11 mouse cellular contexts compared by ENCODE assay signal in the genomic region with DNA sequence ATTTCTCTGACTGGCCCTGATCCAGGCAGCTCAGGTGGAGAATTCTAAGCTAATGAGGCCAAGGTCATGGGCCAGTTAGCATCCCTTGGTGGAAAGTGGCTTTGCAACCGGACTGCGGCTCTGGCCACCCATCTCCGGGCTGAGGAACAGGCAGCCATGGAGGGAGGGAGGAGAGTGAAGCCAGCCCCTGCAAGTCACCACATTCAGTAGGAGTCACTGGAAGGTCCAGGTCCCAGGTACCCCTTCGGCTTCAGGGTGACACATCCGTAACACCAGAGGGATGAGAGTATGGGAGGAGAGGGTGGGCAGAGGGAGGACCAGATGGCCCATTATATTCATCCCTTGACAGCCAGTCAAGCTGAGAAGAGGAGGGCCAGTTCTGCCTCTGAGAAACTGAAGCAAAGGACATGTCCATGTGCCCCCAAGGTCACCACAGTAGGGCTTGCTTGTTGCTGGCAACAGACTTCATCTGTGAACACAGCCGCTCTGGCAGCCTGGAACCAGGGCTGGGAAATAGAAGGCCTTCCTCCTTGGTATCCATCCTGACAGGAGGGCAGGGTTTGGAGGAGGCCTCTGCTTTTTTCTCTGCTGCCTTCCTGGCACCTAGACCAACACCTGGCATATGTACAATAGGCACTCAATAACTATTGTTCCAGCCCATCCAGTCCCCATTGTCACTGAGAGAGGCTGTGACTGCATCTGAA. TPM values are rescaled to one million over a fixed set of nuclear protein-coding genes. Genes with fewer than 3 reads are reported as not detected.
DNase-seq lines count a peak whose midpoint lies in the region; ATAC-seq and TF ChIP-seq lines count a peak whose summit lies in the region.
"Had no signal": no experiment of that assay in that cellular context is flagged by ENCODE, and none has a peak within 500 bp of the region (broad histone marks: within the 10 kb centered on the region; RNA-seq: fewer than 3 reads in every experiment).

No protein-coding gene starts in this region.

- no peaks in the 10 kb centered on the region for H3K9me3 ChIP-seq in ES-Bruce4 (replicated peaks; ENCODE audit: control insufficient read depth, insufficient read depth, low read length, poor library complexity, severe bottlenecking)
- H3K9me3 ChIP-seq in embryonic facial prominence, embryonic 12.5 days: no peaks in the 10 kb centered on the region
- H3K9me3 ChIP-seq in hindbrain, postnatal 0 days (ENCODE audit: low read length): no peaks in the 10 kb centered on the region
- H3K9me3 ChIP-seq in intestine, postnatal 0 days (ENCODE audit: control insufficient read depth): no peaks in the 10 kb centered on the region

- H3K4me2 ChIP-seq in embryonic facial prominence, embryonic 12.5 days (replicated peaks): no peak overlapping the region
- no peak overlapping the region for H3K4me2 ChIP-seq in hindbrain, postnatal 0 days (ENCODE audit: low read depth, low read length)
- H3K4me2 ChIP-seq in intestine, postnatal 0 days (replicated peaks; ENCODE audit: low read depth): no peak overlapping the region
- H3K4me2 ChIP-seq: lung, embryonic 14.5 days had no signal

- no peak for TF ChIP-seq POLR2A in ES-Bruce4 (IDR thresholded peaks at IDR 0.05; ENCODE audit: insufficient read depth, low read length)

- no peaks in the 10 kb centered on the region for H3K36me3 ChIP-seq in ES-Bruce4 (ENCODE audit: control insufficient read depth, insufficient read depth, low read length, poor library complexity, severe bottlenecking)
- no peaks in the 10 kb centered on the region for H3K36me3 ChIP-seq in embryonic facial prominence, embryonic 12.5 days
- no peaks in the 10 kb centered on the region for H3K36me3 ChIP-seq in hindbrain, postnatal 0 days (ENCODE audit: insufficient read depth, low read length)
- no peaks in the 10 kb centered on the region for H3K36me3 ChIP-seq in intestine, postnatal 0 days (ENCODE audit: control insufficient read depth, insufficient read depth)

- ATAC-seq in cerebellum, adult (ENCODE audit: insufficient number of reproducible peaks, low FRiP score, low TSS enrichment): 0 out of 2 replicates have a peak, but pooled peaks have one; percentile 26
- no peak for ATAC-seq in embryonic facial prominence, embryonic 12.5 days (ENCODE audit: insufficient number of reproducible peaks, insufficient read depth, low FRiP score, low TSS enrichment)
- ATAC-seq in hindbrain, postnatal 0 days: peak; percentile 35; the same call in 1 of the 2 replicates
- no peak for ATAC-seq in intestine, postnatal 0 days

- peak overlapping the region; percentile 98 for H3K27ac ChIP-seq in ES-Bruce4 (ENCODE audit: insufficient read depth, low read length)
- 0 out of 2 replicates have a peak overlapping the region, but pooled peaks have one; percentile 19 for H3K27ac ChIP-seq in embryonic facial prominence, embryonic 12.5 days
- peak overlapping the region; percentile 70 for H3K27ac ChIP-seq in hindbrain, postnatal 0 days
- H3K27ac ChIP-seq in intestine, postnatal 0 days (ENCODE audit: low read depth, low read length): no peak overlapping the region

- no peak for DNase-seq in cerebellum, adult 11 months
- DNase-seq in hindbrain, postnatal 0 days (ENCODE audit: low spot score): peak; percentile 56
- DNase-seq in urinary bladder, postnatal 10 days (ENCODE audit: low spot score): no peak
- DNase-seq in ovary, postnatal 10 days (ENCODE audit: low spot score): no peak
- DNase-seq: layer of hippocampus, postnatal 36 days; lung, embryonic 14.5 days had no signal

- peak overlapping the region; percentile 7; the same call in 1 of the 2 replicates for H3K4me3 ChIP-seq in ES-Bruce4 (ENCODE audit: low read depth, low read length)
- no peak overlapping the region for H3K4me3 ChIP-seq in embryonic facial prominence, embryonic 12.5 days
- no peak overlapping the region for H3K4me3 ChIP-seq in hindbrain, postnatal 0 days (ENCODE audit: low read length)
- H3K4me3 ChIP-seq in intestine, postnatal 0 days (ENCODE audit: low read depth, low read length): no peak overlapping the region

- peak; percentile 95 for TF ChIP-seq EP300 in ES-Bruce4 (IDR thresholded peaks at IDR 0.05; ENCODE audit: insufficient read depth, low read depth, low read length)

- H3K4me1 ChIP-seq in ES-Bruce4 (ENCODE audit: control insufficient read depth, insufficient read depth, low read length): peaks cover 14% of the 10 kb centered on the region
- H3K4me1 ChIP-seq in embryonic facial prominence, embryonic 12.5 days: peaks cover 55% of the 10 kb centered on the region
- H3K4me1 ChIP-seq in hindbrain, postnatal 0 days (ENCODE audit: insufficient read depth, low read length): peaks cover 15% of the 10 kb centered on the region
- no peaks in the 10 kb centered on the region for H3K4me1 ChIP-seq in intestine, postnatal 0 days (replicated peaks; ENCODE audit: control insufficient read depth, insufficient read depth, low read length)

- TF ChIP-seq CTCF in ES-Bruce4 (IDR thresholded peaks at IDR 0.05; ENCODE audit: low read depth, low read length): no peak
- no peak for TF ChIP-seq CTCF in hindbrain, postnatal 0 days (IDR thresholded peaks at IDR 0.05; ENCODE audit: low read depth)
- no peak for TF ChIP-seq CTCF in intestine, postnatal 0 days (IDR thresholded peaks at IDR 0.05; ENCODE audit: low read depth)

- no peak overlapping the region for H3K9ac ChIP-seq in ES-Bruce4 (ENCODE audit: low read depth, poor library complexity, severe bottlenecking)
- H3K9ac ChIP-seq in embryonic facial prominence, embryonic 12.5 days: no peak overlapping the region
- H3K9ac ChIP-seq in hindbrain, postnatal 0 days (replicated peaks; ENCODE audit: low read length): no peak overlapping the region
- H3K9ac ChIP-seq in intestine, postnatal 0 days (ENCODE audit: low read depth, low read length): no peak overlapping the region
- H3K9ac ChIP-seq: lung, embryonic 14.5 days had no signal

- H3K27me3 ChIP-seq in ES-Bruce4 (ENCODE audit: control insufficient read depth, insufficient read depth, low read length, poor library complexity, severe bottlenecking): no peaks in the 10 kb centered on the region
- H3K27me3 ChIP-seq in embryonic facial prominence, embryonic 12.5 days: no peaks in the 10 kb centered on the region
- H3K27me3 ChIP-seq in hindbrain, postnatal 0 days (ENCODE audit: insufficient read depth, low read length): no peaks in the 10 kb centered on the region
- no peaks in the 10 kb centered on the region for H3K27me3 ChIP-seq in intestine, postnatal 0 days (replicated peaks; ENCODE audit: control insufficient read depth, insufficient read depth, low read length)

- 76% methylated on average over 6 of the region's 6 CpGs for WGBS in embryonic facial prominence, embryonic 12.5 days
- 41% methylated on average over 6 of the region's 6 CpGs for WGBS in hindbrain, postnatal 0 days
- WGBS in intestine, postnatal 0 days: 86% methylated on average over 6 of the region's 6 CpGs

RNA-seq across cellular contexts. Expression of a gene that starts 43.9 kb away (rescaled TPM):
- not detected in 2 replicates for polyA plus RNA-seq in ES-Bruce4 (2011; ENCODE audit: insufficient read depth, insufficient read length, low read depth, missing spikeins)
- polyA plus RNA-seq in embryonic facial prominence, embryonic 12.5 days (2016; fragmentation: Nextera tagmentation; extraction: Ambion mirVana): not detected in 2 replicates
- total RNA-seq in hindbrain, postnatal 0 days (2014; rRNA removed): not detected in 2 replicates
- polyA plus RNA-seq in hindbrain, postnatal 0 days (2015; fragmentation: Nextera tagmentation; extraction: Ambion mirVana): not detected in 2 replicates
- polyA plus RNA-seq in intestine, postnatal 0 days (2015; fragmentation: Nextera tagmentation; extraction: Ambion mirVana): 30.9 and 31.4 TPM in 2 replicates
- total RNA-seq: hematopoietic stem cell, adult 5-6 weeks had no signal
- polyA plus RNA-seq: lung, embryonic 14.5 days had no signal

RNA-seq across cellular contexts. Expression of a gene that starts 48.2 kb away (rescaled TPM):
- 78.1 and 78.3 TPM in 2 replicates for polyA plus RNA-seq in ES-Bruce4 (2011; ENCODE audit: insufficient read depth, insufficient read length, low read depth, missing spikeins)
- 96.4 and 96.9 TPM in 2 replicates for polyA plus RNA-seq in embryonic facial prominence, embryonic 12.5 days (2016; fragmentation: Nextera tagmentation; extraction: Ambion mirVana)
- 294 and 339 TPM in 2 replicates for total RNA-seq in hindbrain, postnatal 0 days (2014; rRNA removed)
- 84.1 and 91.9 TPM in 2 replicates for polyA plus RNA-seq in hindbrain, postnatal 0 days (2015; fragmentation: Nextera tagmentation; extraction: Ambion mirVana)
- polyA plus RNA-seq in intestine, postnatal 0 days (2015; fragmentation: Nextera tagmentation; extraction: Ambion mirVana): 16.8 and 20.3 TPM in 2 replicates

RNA-seq across cellular contexts. Expression of a gene that starts 55.9 kb away (rescaled TPM):
- not detected in 2 replicates for polyA plus RNA-seq in ES-Bruce4 (2011; ENCODE audit: insufficient read depth, insufficient read length, low read depth, missing spikeins)
- polyA plus RNA-seq in embryonic facial prominence, embryonic 12.5 days (2016; fragmentation: Nextera tagmentation; extraction: Ambion mirVana): not detected in 2 replicates
- total RNA-seq in hindbrain, postnatal 0 days (2014; rRNA removed): 0.43 and 7.8 TPM in 2 replicates
- 1.0 and 1.2 TPM in 2 replicates for polyA plus RNA-seq in hindbrain, postnatal 0 days (2015; fragmentation: Nextera tagmentation; extraction: Ambion mirVana)
- polyA plus RNA-seq in intestine, postnatal 0 days (2015; fragmentation: Nextera tagmentation; extraction: Ambion mirVana): 26.2 and 33.1 TPM in 2 replicates
- total RNA-seq: hematopoietic stem cell, adult 5-6 weeks; layer of hippocampus, postnatal 36 days had no signal
- polyA plus RNA-seq: lung, embryonic 14.5 days had no signal

Comparison
In these comparisons a context has a peak if more than half of its experiments do, and no peak if none do; other contexts are left out.
1. ATAC-seq: peak in cerebellum, adult (single experiment) and hindbrain, postnatal 0 days (single experiment); none in embryonic facial prominence, embryonic 12.5 days (single experiment) and intestine, postnatal 0 days (single experiment).
2. RNA of a gene that starts 43.9 kb away (polyA plus RNA-seq): 30.9 to 31.4 TPM in intestine, postnatal 0 days; not detected in ES-Bruce4, not detected in embryonic facial prominence, embryonic 12.5 days and not detected in hindbrain, postnatal 0 days; every median in the first group is over 10 times any median in the second.
3. RNA of a gene that starts 55.9 kb away (polyA plus RNA-seq): 26.2 to 33.1 TPM in intestine, postnatal 0 days; 1.0 to 1.2 TPM in hindbrain, postnatal 0 days, not detected in ES-Bruce4 and not detected in embryonic facial prominence, embryonic 12.5 days; every median in the first group is over 10 times any median in the second.